11 mouse cellular contexts compared by ENCODE assay signal in the genomic region with DNA sequence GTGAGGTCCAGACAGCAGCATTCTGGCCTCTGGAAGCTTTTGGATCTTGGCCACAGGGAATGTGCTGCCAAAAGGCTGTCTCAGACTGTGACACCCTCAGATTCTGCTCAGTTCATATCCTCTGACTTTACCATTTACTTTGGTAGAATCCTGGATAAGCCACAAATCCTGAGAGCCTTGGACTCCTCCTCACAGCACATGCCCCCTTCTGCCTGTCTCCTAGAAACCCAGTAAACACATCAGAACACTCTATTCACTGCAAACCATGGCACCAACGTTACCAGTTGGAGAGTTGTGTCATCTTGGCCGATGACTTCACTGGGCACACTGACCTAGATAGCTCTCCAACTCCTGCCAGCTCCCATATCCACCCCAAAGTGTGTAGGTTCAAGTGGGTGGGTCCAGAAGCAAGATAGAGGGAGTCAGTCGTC.
DNase-seq lines count a peak whose midpoint lies in the region; ATAC-seq and TF ChIP-seq lines count a peak whose summit lies in the region.
"Had no signal": no experiment of that assay in that cellular context is flagged by ENCODE, and none has a peak within 500 bp of the region (broad histone marks: within the 10 kb centered on the region; RNA-seq: fewer than 3 reads in every experiment).

No protein-coding gene starts in this region.

- no peaks in the 10 kb centered on the region for H3K27me3 ChIP-seq in hindbrain, postnatal 0 days (ENCODE audit: insufficient read depth, low read length)
- no peaks in the 10 kb centered on the region for H3K27me3 ChIP-seq in hindbrain, embryonic 10.5 days (ENCODE audit: insufficient read depth, poor library complexity, severe bottlenecking)
- H3K27me3 ChIP-seq: liver, embryonic 13.5 days had no signal

- H3K4me2 ChIP-seq in hindbrain, postnatal 0 days (ENCODE audit: low read depth, low read length) = no peak overlapping the region
- H3K4me2 ChIP-seq: liver, embryonic 13.5 days had no signal

- peaks cover 23% of the 10 kb centered on the region; the same call in 1 of the 2 replicates for H3K4me1 ChIP-seq in hindbrain, postnatal 0 days (ENCODE audit: insufficient read depth, low read length)
- H3K4me1 ChIP-seq in hindbrain, embryonic 10.5 days (replicated peaks) = 0 out of 2 replicates have a peak, but pooled peaks cover 10% of the 10 kb centered on the region
- H3K4me1 ChIP-seq: liver, embryonic 13.5 days had no signal

- intact Hi-C loops in heart, postnatal 14 days (cut with DNase I) = no loop called here

- ATAC-seq in hindbrain, postnatal 0 days = peak; percentile 90

- H3K27ac ChIP-seq in hindbrain, postnatal 0 days = peak overlapping the region; percentile 60
- no peak overlapping the region for H3K27ac ChIP-seq in hindbrain, embryonic 10.5 days
- H3K27ac ChIP-seq: liver, embryonic 13.5 days had no signal

- no peak for TF ChIP-seq CTCF in hindbrain, postnatal 0 days (IDR thresholded peaks at IDR 0.05; ENCODE audit: low read depth)

- H3K9ac ChIP-seq in hindbrain, postnatal 0 days (replicated peaks; ENCODE audit: low read length) = no peak overlapping the region
- H3K9ac ChIP-seq: liver, embryonic 13.5 days had no signal

- WGBS in hindbrain, postnatal 0 days = 40% methylated on average over 3 of the region's 3 CpGs
- WGBS in hindbrain, embryonic 10.5 days = 84% methylated on average over 3 of the region's 3 CpGs

- no peaks in the 10 kb centered on the region for H3K9me3 ChIP-seq in hindbrain, postnatal 0 days (ENCODE audit: low read length)
- H3K9me3 ChIP-seq in hindbrain, embryonic 10.5 days = no peaks in the 10 kb centered on the region
- H3K9me3 ChIP-seq: liver, embryonic 13.5 days had no signal

- DNase-seq in cerebellum, adult 11-12 months = peak; percentile 28
- no peak for DNase-seq in cerebellum, adult 11 months
- DNase-seq in hindbrain, postnatal 0 days (ENCODE audit: low spot score) = peak; percentile 78
- DNase-seq in hindbrain, embryonic 10.5 days (ENCODE audit: low spot score) = no peak
- peak; percentile 87 for DNase-seq in Muller cell, postnatal 12 days (ENCODE audit: inconsistent ontology term)
- peak; percentile 30 to 52 for DNase-seq in heart, postnatal 14 days
- DNase-seq in spleen, postnatal 10 days (ENCODE audit: low spot score in 2 of 2) = no peak
- no peak for DNase-seq in thymus, adult 18-20 months
- DNase-seq: kidney, adult 18-20 months; liver, embryonic 13.5 days; right cerebral cortex, postnatal 25 days had no signal

- no peaks in the 10 kb centered on the region for H3K36me3 ChIP-seq in hindbrain, postnatal 0 days (ENCODE audit: insufficient read depth, low read length)
- H3K36me3 ChIP-seq in hindbrain, embryonic 10.5 days = no peaks in the 10 kb centered on the region
- H3K36me3 ChIP-seq: liver, embryonic 13.5 days had no signal

- H3K4me3 ChIP-seq in hindbrain, postnatal 0 days (ENCODE audit: low read length) = no peak overlapping the region
- H3K4me3 ChIP-seq in hindbrain, embryonic 10.5 days = no peak overlapping the region
- H3K4me3 ChIP-seq: liver, embryonic 13.5 days had no signal

Comparison
In these comparisons a context has a peak if more than half of its experiments do, and no peak if none do; other contexts are left out.
1. DNase-seq: peak in cerebellum, adult 11-12 months (single experiment), hindbrain, postnatal 0 days (single experiment), Muller cell, postnatal 12 days (single experiment) and heart, postnatal 14 days (2 of 2); none in cerebellum, adult 11 months (single experiment), hindbrain, embryonic 10.5 days (single experiment), spleen, postnatal 10 days (0 of 2) and thymus, adult 18-20 months (0 of 2).